Mouse (Mus musculus): ENCODE data around the gene Vma21-ps. TPM values are rescaled to one million over a fixed set of nuclear protein-coding genes. Genes with fewer than 3 reads are reported as not detected.
A peak's percentile ranks its signal among the peaks of the same experiment; 100 is the strongest.

Vma21-ps gene
- polyA plus RNA-seq, 1 experiment from 2014 or later: 0.90 TPM

- TF ChIP-seq CTCF (IDR thresholded peaks at IDR 0.05; ENCODE audit: low read depth): no peak
- Histone ChIP-seq H3K4me1 (replicated peaks; ENCODE audit: control insufficient read depth, insufficient read depth, low read length) (no peaks in the 10 kb centered on the region), H3K4me3 (ENCODE audit: low read depth, low read length) (no peak overlapping the region), H3K27me3 (replicated peaks; ENCODE audit: control insufficient read depth, insufficient read depth, low read length) (no peaks in the 10 kb centered on the region), H3K36me3 (ENCODE audit: control insufficient read depth, insufficient read depth) (peaks cover 5% of the 10 kb centered on the region; the same call in 1 of the 2 replicates), H3K9ac (ENCODE audit: low read depth, low read length) (no peak overlapping the region), H3K27ac (ENCODE audit: low read depth, low read length) (no peak overlapping the region), H3K4me2 (replicated peaks; ENCODE audit: low read depth) (no peak overlapping the region), H3K9me3 (ENCODE audit: control insufficient read depth) (no peaks in the 10 kb centered on the region)
- 42% methylated on average over 3 of the region's 3 CpGs for WGBS
- ATAC-seq: no peak
Measured at GRCm38 (mm10) chr4:52473431-52473830, 23.6 kb downstream of the Vma21-ps start.

GRCm38 (mm10) chr4:52461321-52461720 is 35.7 kb downstream of the Vma21-ps start:
- no peak for ATAC-seq
- no peak overlapping the region for H3K4me2 ChIP-seq (replicated peaks; ENCODE audit: low read depth)
- WGBS: 91% methylated on average over 5 of the region's 5 CpGs
- H3K4me3 ChIP-seq (ENCODE audit: low read depth, low read length): no peak overlapping the region
- H3K27ac ChIP-seq (ENCODE audit: low read depth, low read length): no peak overlapping the region
- H3K27me3 ChIP-seq (replicated peaks; ENCODE audit: control insufficient read depth, insufficient read depth, low read length): no peaks in the 10 kb centered on the region
- no peak for TF ChIP-seq CTCF (IDR thresholded peaks at IDR 0.05; ENCODE audit: low read depth)
- no peaks in the 10 kb centered on the region for H3K4me1 ChIP-seq (replicated peaks; ENCODE audit: control insufficient read depth, insufficient read depth, low read length)
- peaks cover 28% of the 10 kb centered on the region for H3K36me3 ChIP-seq (ENCODE audit: control insufficient read depth, insufficient read depth)
- no peaks in the 10 kb centered on the region for H3K9me3 ChIP-seq (ENCODE audit: control insufficient read depth)
- H3K9ac ChIP-seq (ENCODE audit: low read depth, low read length): no peak overlapping the region

DNA sequence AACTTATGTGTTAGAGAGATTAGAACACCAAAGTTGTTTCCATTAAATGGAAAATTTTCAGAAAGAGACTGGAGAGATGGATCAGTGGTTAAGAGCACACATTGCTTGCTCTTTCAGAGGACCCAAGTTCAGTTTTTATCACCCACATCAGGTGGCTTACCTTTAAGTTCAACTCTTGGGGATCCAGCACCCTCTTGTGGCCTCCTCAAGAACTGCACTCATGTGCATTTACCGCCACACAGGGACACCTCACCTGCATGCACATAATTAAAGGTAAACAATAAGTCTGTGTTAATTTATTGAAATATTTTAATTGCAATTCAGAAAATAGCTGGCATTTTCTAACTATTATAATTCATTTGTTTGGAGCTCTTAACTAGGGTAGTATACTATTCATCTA is 37.3 kb downstream of the Vma21-ps start:
- no peak overlapping the region for H3K9ac ChIP-seq (ENCODE audit: low read depth, low read length)
- no peak overlapping the region for H3K27ac ChIP-seq (ENCODE audit: low read depth, low read length)
- ATAC-seq: no peak
- no peaks in the 10 kb centered on the region for H3K27me3 ChIP-seq (replicated peaks; ENCODE audit: control insufficient read depth, insufficient read depth, low read length)
- 95% methylated on average over 1 of the region's 1 CpGs for WGBS
- TF ChIP-seq CTCF (IDR thresholded peaks at IDR 0.05; ENCODE audit: low read depth): peak; percentile 73
- H3K36me3 ChIP-seq (ENCODE audit: control insufficient read depth, insufficient read depth): peaks cover 28% of the 10 kb centered on the region
- H3K4me2 ChIP-seq (replicated peaks; ENCODE audit: low read depth): no peak overlapping the region
- H3K4me1 ChIP-seq (replicated peaks; ENCODE audit: control insufficient read depth, insufficient read depth, low read length): no peaks in the 10 kb centered on the region
- H3K4me3 ChIP-seq (ENCODE audit: low read depth, low read length): no peak overlapping the region
- no peaks in the 10 kb centered on the region for H3K9me3 ChIP-seq (ENCODE audit: control insufficient read depth)

Other genes starting within 250 kb of the Vma21-ps start
- gene Smc2, start 58.0 kb downstream of the Vma21-ps start, polyA plus RNA-seq (2015; fragmentation: Nextera tagmentation; extraction: Ambion mirVana): 46.7 and 52.0 TPM in 2 replicates
- gene Toporsl, start 99.0 kb upstream of the Vma21-ps start, polyA plus RNA-seq (2015; fragmentation: Nextera tagmentation; extraction: Ambion mirVana): not detected in 2 replicates